Mouse (Mus musculus): Measurements from ENCODE around the gene Samd3.

Gene Samd3

DNA sequence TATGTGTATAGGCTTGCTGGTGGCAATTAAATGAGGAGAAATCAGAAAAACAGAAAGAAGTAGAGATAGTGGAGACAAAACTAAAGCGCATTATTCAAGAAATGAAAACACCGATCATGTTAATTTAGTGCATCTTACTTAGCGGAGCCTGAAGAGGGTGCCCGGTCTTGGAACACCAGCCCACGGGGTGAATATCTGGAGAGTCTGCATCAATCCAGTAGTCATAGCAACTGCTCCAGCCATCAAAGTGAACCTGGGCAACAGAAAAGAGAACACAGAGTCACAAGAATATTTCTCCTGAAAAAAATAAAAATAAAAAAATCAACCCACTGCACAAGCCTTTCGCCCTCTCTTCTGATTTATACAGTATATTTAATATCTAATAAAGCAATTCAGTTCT is 74.0 kb downstream of the Samd3 start:
- no peak for DNase-seq

GRCm38 (mm10) chr10:26314327-26314726 is 84.8 kb downstream of the Samd3 start:
- DNase-seq, result no peak

DNA sequence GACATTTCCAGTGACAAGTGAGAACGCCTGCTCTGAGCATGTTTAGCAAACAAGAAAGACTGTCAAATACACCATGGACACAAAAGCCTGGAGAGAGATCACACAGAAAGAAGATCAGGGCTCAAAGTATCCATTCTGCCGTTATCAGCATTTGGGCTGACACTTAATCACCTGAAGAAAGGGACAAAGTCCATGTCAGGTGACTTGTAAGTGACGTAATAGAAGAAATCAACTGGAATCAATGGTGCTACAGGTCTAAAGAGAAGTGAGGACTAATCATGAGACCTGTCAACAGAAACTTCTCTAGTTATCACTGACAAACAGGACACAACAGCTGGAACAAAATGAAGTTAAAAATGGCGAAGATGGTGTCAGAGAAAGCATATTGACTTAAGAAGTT is 91.2 kb downstream of the Samd3 start:
- no peak for DNase-seq

Data from retina, postnatal 1 day (tissue).